Mouse (Mus musculus): Measurements from ENCODE around the gene Prdx4. TPM values are rescaled to one million over a fixed set of nuclear protein-coding genes. Genes with fewer than 3 reads are reported as not detected.

The Prdx4 gene
- polyA plus RNA-seq (2012; rRNA removed; ENCODE audit: low replicate concordance), result 61.0 and 110 TPM in 2 replicates

DNA sequence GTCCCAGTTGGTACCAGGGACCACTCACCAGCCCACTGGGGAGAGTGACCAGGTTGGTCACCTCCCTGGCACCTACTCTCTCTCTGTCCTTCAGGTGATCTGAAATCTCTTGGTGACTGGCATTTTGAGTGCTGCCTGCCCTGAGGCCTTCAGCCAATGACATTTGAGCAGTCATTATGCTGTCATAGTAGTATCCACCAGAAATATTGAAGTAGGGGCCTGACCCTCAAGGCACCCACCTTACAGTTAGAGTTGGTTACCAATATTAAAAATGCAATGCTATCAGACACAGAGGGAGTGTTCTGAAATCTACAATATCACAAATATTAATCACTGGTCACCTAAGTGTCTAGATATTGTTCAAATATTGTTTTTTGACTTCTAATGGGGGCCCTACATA lies at the start of gene Prdx4:
TSS of gene Prdx4 (minus strand) at position 101 of the 400 bp plus-strand sequence.

Other genes starting within 250 kb of the Prdx4 start
- not detected in 2 replicates for gene Magea2, start 247.1 kb downstream of the Prdx4 start, polyA plus RNA-seq (2012; rRNA removed; ENCODE audit: low replicate concordance)
- not detected in 2 replicates for gene Cldn34b2, start 212.3 kb downstream of the Prdx4 start, polyA plus RNA-seq (2012; rRNA removed; ENCODE audit: low replicate concordance)
- gene Sat1, start 124.3 kb downstream of the Prdx4 start, polyA plus RNA-seq (2012; rRNA removed; ENCODE audit: low replicate concordance), result 50.1 and 50.6 TPM in 2 replicates
- gene Acot9, start 78.3 kb downstream of the Prdx4 start, polyA plus RNA-seq (2012; rRNA removed; ENCODE audit: low replicate concordance), result 24.8 and 37.6 TPM in 2 replicates

All from subcutaneous adipose tissue, adult 2 months (tissue).